Mouse (Mus musculus): Measurements from ENCODE around the gene Slc28a3. TPM values are rescaled to one million over a fixed set of nuclear protein-coding genes. Genes with fewer than 3 reads are reported as not detected.
A peak's percentile ranks its signal among the peaks of the same experiment; 100 is the strongest.

The Slc28a3 gene
- polyA plus RNA-seq, 1 experiment = not detected

DNA sequence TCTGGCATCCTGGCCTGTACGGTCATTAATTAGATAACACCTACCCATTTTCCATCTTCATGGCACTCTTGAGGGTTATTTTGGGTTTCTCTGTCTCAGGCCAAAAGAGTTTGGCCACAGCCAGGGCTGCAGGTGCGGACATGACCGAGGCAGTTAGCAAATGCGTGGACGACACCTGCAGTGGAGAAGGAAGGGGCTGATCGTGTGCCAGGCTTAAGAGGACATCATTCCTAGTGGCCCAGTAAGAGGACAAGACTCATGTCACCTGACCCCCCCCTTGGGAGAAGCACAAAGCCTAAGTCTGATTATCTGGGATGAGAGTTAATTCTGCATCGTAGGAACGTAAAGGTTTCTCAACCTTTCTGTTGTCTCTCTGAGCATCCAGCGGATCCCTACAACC is 44.5 kb downstream of the Slc28a3 start:
- 90% methylated on average over 9 of the region's 9 CpGs for WGBS
- no peak overlapping the region for H3K27ac ChIP-seq (ENCODE audit: insufficient read depth, low read depth, low read length)
- H3K4me3 ChIP-seq (ENCODE audit: insufficient read depth, low read depth, low read length) = no peak overlapping the region
- H3K4me1 ChIP-seq (ENCODE audit: control insufficient read depth, insufficient read depth, low read length) = no peaks in the 10 kb centered on the region
- no peak for DNase-seq
- TF ChIP-seq CTCF (conservative IDR thresholded peaks at IDR 0.05; ENCODE audit: insufficient read depth, insufficient read length, low read depth, low read length) (no peak), POLR2A (IDR thresholded peaks at IDR 0.05; ENCODE audit: low read depth, low read length) (no peak)
- no peaks in the 10 kb centered on the region for H3K27me3 ChIP-seq (replicated peaks; ENCODE audit: control insufficient read depth, insufficient read depth, low read length)
- H3K36me3 ChIP-seq (ENCODE audit: control insufficient read depth, insufficient read depth, low read length) = no peaks in the 10 kb centered on the region

DNA sequence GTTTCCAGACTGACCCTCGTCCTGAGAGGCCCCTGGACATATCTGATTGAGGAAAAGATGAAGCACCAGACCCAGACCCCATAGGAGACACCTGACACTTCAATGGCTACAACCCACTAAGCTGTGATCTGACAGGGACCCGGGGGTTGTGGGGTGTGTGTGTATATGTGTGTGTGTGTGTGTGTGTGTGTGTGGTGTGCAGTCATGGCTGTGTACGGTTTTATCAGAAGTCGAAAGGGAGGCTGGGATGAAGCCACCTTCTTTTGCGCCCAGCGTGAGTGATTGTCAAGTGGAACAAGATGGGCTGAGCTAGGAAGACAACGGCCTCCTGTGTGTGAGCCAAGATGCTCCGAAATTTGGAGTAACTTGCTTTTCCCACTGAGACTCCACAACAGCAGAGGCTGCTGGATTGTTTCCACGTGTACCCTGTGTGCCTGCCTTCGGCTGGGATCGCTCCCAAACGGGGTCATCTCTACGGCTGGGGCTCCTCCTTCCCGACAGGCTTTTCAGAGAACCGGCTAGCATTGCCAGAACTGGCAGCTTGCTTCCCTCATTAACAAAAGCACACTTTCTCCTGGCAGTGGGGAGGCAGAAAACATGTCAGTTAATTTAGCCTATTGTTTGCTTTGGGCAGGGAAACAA is 50.1 kb downstream of the Slc28a3 start:
- no peak overlapping the region for H3K4me3 ChIP-seq (ENCODE audit: insufficient read depth, low read depth, low read length)
- H3K27me3 ChIP-seq (replicated peaks; ENCODE audit: control insufficient read depth, insufficient read depth, low read length) = no peaks in the 10 kb centered on the region
- H3K36me3 ChIP-seq (ENCODE audit: control insufficient read depth, insufficient read depth, low read length) = no peaks in the 10 kb centered on the region
- no peak for DNase-seq
- H3K4me1 ChIP-seq (ENCODE audit: control insufficient read depth, insufficient read depth, low read length) = no peaks in the 10 kb centered on the region
- H3K27ac ChIP-seq (ENCODE audit: insufficient read depth, low read depth, low read length) = no peak overlapping the region
- TF ChIP-seq POLR2A (IDR thresholded peaks at IDR 0.05; ENCODE audit: low read depth, low read length) (no peak), CTCF (conservative IDR thresholded peaks at IDR 0.05; ENCODE audit: insufficient read depth, insufficient read length, low read depth, low read length) (no peak)
- 73% methylated on average over 15 of the region's 15 CpGs for WGBS

DNA sequence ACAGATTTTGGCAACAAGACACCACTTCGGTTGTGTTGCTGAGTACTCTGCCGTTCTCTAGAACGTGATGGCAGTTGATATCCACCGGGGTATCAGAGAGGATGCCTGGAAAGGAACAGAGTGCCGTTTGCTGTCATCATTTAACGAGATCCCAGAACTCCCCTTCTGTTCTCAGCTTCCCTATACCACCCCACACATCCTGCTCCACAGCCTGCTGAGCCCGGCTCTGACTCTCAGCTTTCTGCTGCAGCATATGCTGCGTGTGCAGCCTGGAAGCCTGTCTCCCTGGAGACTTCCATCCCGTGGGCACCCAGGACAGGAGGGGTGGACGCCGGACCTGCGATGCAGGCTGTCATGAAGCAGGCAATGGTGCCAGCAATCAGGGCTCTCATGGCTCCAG is 52.5 kb downstream of the Slc28a3 start:
- Histone ChIP-seq H3K4me3 (ENCODE audit: insufficient read depth, low read depth, low read length) (no peak overlapping the region), H3K4me1 (ENCODE audit: control insufficient read depth, insufficient read depth, low read length) (no peaks in the 10 kb centered on the region), H3K27ac (ENCODE audit: insufficient read depth, low read depth, low read length) (no peak overlapping the region), H3K36me3 (ENCODE audit: control insufficient read depth, insufficient read depth, low read length) (no peaks in the 10 kb centered on the region), H3K27me3 (replicated peaks; ENCODE audit: control insufficient read depth, insufficient read depth, low read length) (no peaks in the 10 kb centered on the region)
- TF ChIP-seq POLR2A (IDR thresholded peaks at IDR 0.05; ENCODE audit: low read depth, low read length) (no peak), CTCF (conservative IDR thresholded peaks at IDR 0.05; ENCODE audit: insufficient read depth, insufficient read length, low read depth, low read length) (no peak)
- WGBS = 74% methylated on average over 12 of the region's 12 CpGs
- DNase-seq = no peak

DNA sequence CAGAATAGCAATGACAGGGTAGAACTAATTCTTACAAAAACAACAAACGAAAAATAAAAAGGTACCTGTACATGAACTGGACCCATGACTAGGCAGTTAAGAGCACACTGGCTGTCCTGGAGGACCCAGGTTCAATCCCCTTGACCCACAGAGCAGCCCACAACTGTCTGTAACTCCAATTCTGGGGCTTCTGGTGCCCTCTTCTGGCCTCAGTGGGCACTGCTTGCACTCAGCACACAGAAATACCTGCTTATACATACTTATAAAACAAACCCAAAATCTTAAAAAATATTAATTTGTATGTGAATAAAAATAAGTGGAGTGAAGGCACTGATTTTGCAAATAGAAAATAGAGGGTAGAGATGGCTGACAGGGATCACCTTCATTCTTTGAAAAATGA is 54.7 kb downstream of the Slc28a3 start:
- no peak for TF ChIP-seq POLR2A (IDR thresholded peaks at IDR 0.05; ENCODE audit: low read depth, low read length)
- TF ChIP-seq CTCF (conservative IDR thresholded peaks at IDR 0.05; ENCODE audit: insufficient read depth, insufficient read length, low read depth, low read length) = peak; percentile 34; the same call in 1 of the 2 replicates
- Histone ChIP-seq H3K27ac (ENCODE audit: insufficient read depth, low read depth, low read length) (no peak overlapping the region), H3K27me3 (replicated peaks; ENCODE audit: control insufficient read depth, insufficient read depth, low read length) (no peaks in the 10 kb centered on the region), H3K4me1 (ENCODE audit: control insufficient read depth, insufficient read depth, low read length) (no peaks in the 10 kb centered on the region), H3K36me3 (ENCODE audit: control insufficient read depth, insufficient read depth, low read length) (no peaks in the 10 kb centered on the region), H3K4me3 (ENCODE audit: insufficient read depth, low read depth, low read length) (no peak overlapping the region)
- DNase-seq = peak; percentile 5
- WGBS = 81% methylated on average over 1 of the region's 1 CpGs

DNA sequence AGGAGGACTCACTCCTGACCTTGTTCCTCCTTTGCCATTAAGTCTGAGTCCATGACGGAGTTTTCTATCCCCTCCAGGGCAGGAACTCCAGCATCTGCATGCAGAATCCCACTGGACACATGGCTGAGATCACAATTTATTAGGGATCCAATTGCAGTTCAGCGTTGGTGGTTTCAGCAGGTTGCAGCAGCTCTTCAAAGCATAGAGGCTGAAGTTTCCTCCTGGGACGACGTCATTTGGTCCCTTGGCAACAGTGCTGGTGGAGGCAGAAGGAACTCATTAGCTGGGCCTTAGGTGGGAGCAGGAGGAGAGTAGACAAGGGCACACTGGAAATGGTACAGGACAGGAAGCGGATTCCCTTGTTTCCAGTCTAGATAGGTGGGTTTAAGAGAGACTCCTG is 55.1 kb downstream of the Slc28a3 start:
- H3K36me3 ChIP-seq (ENCODE audit: control insufficient read depth, insufficient read depth, low read length) = no peaks in the 10 kb centered on the region
- no peak overlapping the region for H3K27ac ChIP-seq (ENCODE audit: insufficient read depth, low read depth, low read length)
- DNase-seq = no peak
- 51% methylated on average over 5 of the region's 5 CpGs for WGBS
- TF ChIP-seq CTCF (conservative IDR thresholded peaks at IDR 0.05; ENCODE audit: insufficient read depth, insufficient read length, low read depth, low read length) (no peak), POLR2A (IDR thresholded peaks at IDR 0.05; ENCODE audit: low read depth, low read length) (no peak)
- H3K4me1 ChIP-seq (ENCODE audit: control insufficient read depth, insufficient read depth, low read length) = no peaks in the 10 kb centered on the region
- H3K27me3 ChIP-seq (replicated peaks; ENCODE audit: control insufficient read depth, insufficient read depth, low read length) = no peaks in the 10 kb centered on the region
- H3K4me3 ChIP-seq (ENCODE audit: insufficient read depth, low read depth, low read length) = no peak overlapping the region

DNA sequence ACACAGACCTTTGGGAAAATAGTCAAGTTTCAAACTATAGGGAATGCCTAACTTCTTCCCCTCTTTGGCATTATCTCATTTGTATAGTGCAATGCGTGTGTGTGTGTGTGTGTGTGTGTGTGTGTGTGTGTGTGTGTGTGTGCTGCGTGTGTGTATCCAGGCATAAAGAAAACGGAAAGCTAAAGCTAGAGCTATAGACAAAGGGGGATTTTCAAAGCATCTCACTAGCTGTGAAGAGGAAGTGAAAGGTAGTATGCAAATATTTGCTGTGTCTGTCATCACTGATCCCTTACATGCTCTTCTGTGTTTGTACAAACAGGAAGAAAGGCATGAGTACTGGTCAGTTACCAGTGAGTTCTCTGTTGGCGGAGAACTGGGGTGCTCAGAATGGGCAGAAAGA is 58.8 kb downstream of the Slc28a3 start:
- no peaks in the 10 kb centered on the region for H3K27me3 ChIP-seq (replicated peaks; ENCODE audit: control insufficient read depth, insufficient read depth, low read length)
- TF ChIP-seq CTCF (conservative IDR thresholded peaks at IDR 0.05; ENCODE audit: insufficient read depth, insufficient read length, low read depth, low read length) = no peak
- no peak for TF ChIP-seq POLR2A (IDR thresholded peaks at IDR 0.05; ENCODE audit: low read depth, low read length)

DNA sequence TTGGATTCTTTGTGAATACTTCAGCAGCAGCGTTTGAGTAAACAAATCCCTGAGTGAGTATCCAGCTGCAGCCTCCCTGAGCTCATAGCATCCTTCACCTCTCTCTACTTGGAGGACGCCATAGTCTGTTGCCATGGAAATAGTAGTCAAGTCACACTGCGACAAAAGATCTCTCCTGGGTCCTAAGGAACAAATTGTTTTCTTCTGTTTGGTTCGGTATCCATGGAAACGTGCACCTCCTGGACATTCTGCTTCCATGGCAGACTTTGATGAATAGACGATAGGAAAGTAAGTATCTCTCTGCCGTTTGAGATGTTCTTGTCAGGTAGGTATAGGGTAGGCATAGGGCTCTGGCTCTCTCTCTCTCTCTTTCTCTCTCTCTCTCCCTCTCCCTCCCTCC is 63.1 kb downstream of the Slc28a3 start:
- 34% methylated on average over 7 of the region's 7 CpGs for WGBS
- TF ChIP-seq CTCF (conservative IDR thresholded peaks at IDR 0.05; ENCODE audit: insufficient read depth, insufficient read length, low read depth, low read length) = no peak
- no peak for TF ChIP-seq POLR2A (IDR thresholded peaks at IDR 0.05; ENCODE audit: low read depth, low read length)
- no peaks in the 10 kb centered on the region for H3K4me1 ChIP-seq (ENCODE audit: control insufficient read depth, insufficient read depth, low read length)
- no peak overlapping the region for H3K4me3 ChIP-seq (ENCODE audit: insufficient read depth, low read depth, low read length)
- no peak for DNase-seq
- no peak overlapping the region for H3K27ac ChIP-seq (ENCODE audit: insufficient read depth, low read depth, low read length)
- H3K36me3 ChIP-seq (ENCODE audit: control insufficient read depth, insufficient read depth, low read length) = no peaks in the 10 kb centered on the region
- no peaks in the 10 kb centered on the region for H3K27me3 ChIP-seq (replicated peaks; ENCODE audit: control insufficient read depth, insufficient read depth, low read length)

More for the DNA sequence above, 58.8 kb downstream of the Slc28a3 start:
- no peak overlapping the region for H3K4me3 ChIP-seq (ENCODE audit: insufficient read depth, low read depth, low read length)
- no peak overlapping the region for H3K27ac ChIP-seq (ENCODE audit: insufficient read depth, low read depth, low read length)
- no peak for DNase-seq
- no peaks in the 10 kb centered on the region for H3K36me3 ChIP-seq (ENCODE audit: control insufficient read depth, insufficient read depth, low read length)
- no peaks in the 10 kb centered on the region for H3K4me1 ChIP-seq (ENCODE audit: control insufficient read depth, insufficient read depth, low read length)
- WGBS = 75% methylated on average over 4 of the region's 4 CpGs
